Mouse (Mus musculus) liver, adult (tissue): ENCODE measurements around the gene Igf2r.

Source experiments
- GATA4 ChIP-seq: IDR thresholded peaks from 2 replicates; pipeline ENCODE4 v1.6.1; 2014; ENCODE audit warnings: mild to moderate bottlenecking, low read length; ENCODE audit not compliant: insufficient replicate concordance

Igf2r gene

GRCm38 (mm10) chr17:12721118-12721886, 48.2 kb downstream of the Igf2r start:
- peak; percentile 13; the same call in 1 of the 2 replicates for TF ChIP-seq GATA4

GRCm38 (mm10) chr17:12718251-12718650, 51.2 kb downstream of the Igf2r start:
- no peak for TF ChIP-seq GATA4

GRCm38 (mm10) chr17:12717445-12717844, 52.0 kb downstream of the Igf2r start:
- TF ChIP-seq GATA4: no peak

- TF ChIP-seq GATA4: no peak
These were observed 54.4 kb downstream of the Igf2r start for GRCm38 (mm10) chr17:12715032-12715431.

GRCm38 (mm10) chr17:12714080-12714561, 55.3 kb downstream of the Igf2r start:
- TF ChIP-seq GATA4: no peak

GRCm38 (mm10) chr17:12712993-12713392, 56.5 kb downstream of the Igf2r start:
- no peak for TF ChIP-seq GATA4

GRCm38 (mm10) chr17:12712191-12712590, 57.3 kb downstream of the Igf2r start:
- no peak for TF ChIP-seq GATA4

- no peak for TF ChIP-seq GATA4
These were observed 58.5 kb downstream of the Igf2r start for GRCm38 (mm10) chr17:12710976-12711375.

- TF ChIP-seq GATA4: no peak
These were observed 59.2 kb downstream of the Igf2r start for GRCm38 (mm10) chr17:12710050-12710780.

- no peak for TF ChIP-seq GATA4
These were observed 61.1 kb downstream of the Igf2r start for GRCm38 (mm10) chr17:12708398-12708797.

GRCm38 (mm10) chr17:12706590-12707049, 62.8 kb downstream of the Igf2r start:
- no peak for TF ChIP-seq GATA4

GRCm38 (mm10) chr17:12702901-12703300, 66.6 kb downstream of the Igf2r start:
- TF ChIP-seq GATA4: no peak

GRCm38 (mm10) chr17:12700373-12700772, 69.1 kb downstream of the Igf2r start:
- no peak for TF ChIP-seq GATA4

- TF ChIP-seq GATA4: no peak
These were observed 77.6 kb downstream of the Igf2r start for GRCm38 (mm10) chr17:12691899-12692298.

GRCm38 (mm10) chr17:12689537-12689936, 79.9 kb downstream of the Igf2r start:
- no peak for TF ChIP-seq GATA4
